Mouse (Mus musculus): ENCODE data around the gene Stk25.

Stk25 gene

DNA sequence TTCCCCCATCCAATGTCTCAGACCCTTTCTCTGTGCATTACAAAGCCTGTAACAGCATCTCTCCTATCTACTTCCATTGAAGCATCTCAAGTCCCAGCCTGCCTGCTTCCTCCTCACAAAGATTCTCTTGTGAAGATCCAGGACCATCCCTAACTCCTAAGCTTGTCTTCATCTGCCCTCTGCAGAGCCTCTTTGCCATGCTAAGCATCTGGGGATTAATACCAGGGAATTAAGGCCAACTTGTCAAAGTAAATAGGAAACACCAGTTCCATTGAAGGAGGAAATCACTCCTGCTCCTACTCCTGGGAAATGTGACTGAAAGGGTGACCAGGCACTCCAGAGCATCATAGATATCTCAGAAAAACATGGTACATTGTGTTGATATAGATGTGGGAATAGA, 11.5 kb upstream of the Stk25 start:
- no peak for DNase-seq (ENCODE audit: low spot score in 2 of 2)

DNA sequence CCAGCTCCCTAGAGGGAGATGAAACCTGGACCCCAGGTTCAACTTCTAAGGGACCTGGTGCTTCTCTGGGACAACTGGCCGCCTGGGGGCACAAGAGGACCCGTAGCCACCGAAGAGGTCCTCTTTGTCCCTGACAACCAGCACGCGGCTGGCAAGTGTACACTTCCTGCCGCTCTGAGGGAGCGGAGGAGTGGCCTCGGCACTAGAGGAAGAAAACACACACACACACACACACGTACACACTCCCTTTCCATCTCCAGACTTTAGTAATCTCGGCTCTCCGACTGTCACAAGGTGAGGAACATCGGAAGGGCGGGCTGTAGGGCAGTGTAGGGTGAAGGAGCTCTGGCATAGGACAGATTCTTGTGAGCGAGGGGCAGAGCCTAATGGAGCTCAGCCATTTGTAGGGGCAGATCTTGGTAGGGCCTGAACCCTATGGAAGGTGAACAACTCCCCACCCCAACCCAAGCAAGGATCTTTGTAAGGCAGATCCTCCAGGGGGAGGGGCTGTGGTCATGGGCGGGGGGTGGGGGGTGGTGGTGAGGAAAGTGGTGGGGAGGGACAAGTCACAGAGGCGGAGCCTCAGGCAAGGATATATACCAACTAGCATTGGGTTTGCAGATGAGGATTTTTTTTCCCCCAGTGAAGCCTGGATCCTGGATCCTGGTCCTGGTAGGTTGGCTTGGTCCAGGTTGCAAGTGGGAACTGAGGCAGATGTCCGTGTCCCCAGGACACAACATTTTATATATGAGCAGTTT, 10.5 kb upstream of the Stk25 start:
- peak; percentile 70 to 82 for DNase-seq (ENCODE audit: low spot score in 2 of 2)

DNA sequence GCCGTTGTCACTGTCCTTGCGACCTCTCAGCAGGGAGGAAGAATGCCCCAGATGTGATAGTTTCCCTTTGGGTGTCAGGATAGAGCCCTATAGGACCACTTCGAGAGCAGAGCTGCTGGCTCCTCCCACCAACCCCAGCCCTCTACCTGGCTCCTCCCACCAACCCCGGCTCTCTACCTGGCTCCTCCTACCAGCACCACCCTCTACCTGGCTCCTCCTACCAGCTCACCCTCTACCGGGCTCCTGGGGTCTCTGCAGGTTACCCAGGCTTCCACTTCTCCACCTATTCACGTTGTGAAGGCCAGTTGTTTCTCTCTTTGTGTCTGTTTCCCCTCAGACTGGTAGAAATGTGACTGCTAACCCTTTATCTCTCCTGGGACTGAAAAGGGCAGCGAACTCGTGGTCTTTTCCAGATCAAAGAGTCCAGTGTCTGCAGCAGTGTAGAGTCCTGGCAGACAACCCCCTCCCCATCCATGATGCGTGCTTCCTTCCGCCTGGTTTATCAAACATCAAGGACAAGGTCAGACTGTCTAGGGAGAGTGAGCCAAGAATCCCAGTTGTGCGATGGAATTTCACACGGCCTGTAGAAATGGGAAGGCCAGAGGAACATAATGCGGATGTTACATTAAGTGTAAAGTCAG, 9.4 kb upstream of the Stk25 start:
- no peak for DNase-seq (ENCODE audit: low spot score in 2 of 2)

DNA sequence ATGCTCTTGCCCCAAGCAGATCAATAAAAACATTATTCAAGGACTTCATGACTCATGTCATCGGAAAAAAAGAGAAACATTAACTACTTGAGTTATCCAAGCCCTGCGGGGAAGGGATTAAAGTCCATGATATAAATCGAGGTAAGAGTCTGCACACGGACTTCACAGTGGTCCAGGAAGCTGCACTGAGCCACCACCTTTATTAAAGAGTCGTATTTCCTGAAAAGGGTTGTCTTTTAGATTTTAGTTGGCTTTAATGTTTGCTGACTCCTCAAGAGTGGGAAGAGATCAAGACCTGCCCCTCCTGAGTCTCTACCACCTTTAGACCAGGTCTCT, 1.5 kb downstream of the Stk25 start:
- DNase-seq (ENCODE audit: low spot score in 2 of 2) = no peak

DNA sequence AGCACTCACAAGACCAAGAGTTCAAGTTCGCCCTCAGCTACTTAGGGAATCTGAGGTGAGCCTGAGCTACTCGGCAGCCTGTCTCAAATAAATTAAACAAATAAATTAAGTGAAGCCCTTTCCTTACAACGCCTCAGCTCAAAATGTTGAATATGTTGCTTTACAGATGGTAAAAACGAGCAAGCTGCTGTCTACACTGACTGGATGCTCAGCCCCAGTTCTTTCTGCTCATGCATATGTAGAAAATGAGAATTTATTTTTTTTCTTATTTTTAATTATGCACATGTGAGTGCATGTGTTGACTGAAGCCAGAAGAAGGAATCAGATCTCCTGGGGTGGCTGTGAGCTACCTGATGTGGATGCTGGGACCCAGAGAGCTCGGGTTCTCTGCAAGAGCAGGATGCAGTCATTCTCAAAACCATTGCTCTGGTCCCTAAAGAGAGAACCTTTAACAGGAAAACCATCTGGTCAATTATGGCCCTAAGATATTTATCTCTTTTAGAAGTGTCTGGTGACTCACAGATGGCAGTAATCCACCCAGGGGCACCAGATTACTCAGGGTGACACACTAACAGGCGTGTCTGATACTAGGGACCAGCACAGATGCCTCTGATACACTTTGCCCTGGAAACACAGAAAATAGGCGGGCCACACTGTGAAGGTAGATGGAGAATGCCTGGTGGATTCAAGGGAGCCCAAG, 2.0 kb downstream of the Stk25 start:
- peak in 1 of 2 experiments; percentile 14 for DNase-seq (ENCODE audit: low spot score in 2 of 2)

DNA sequence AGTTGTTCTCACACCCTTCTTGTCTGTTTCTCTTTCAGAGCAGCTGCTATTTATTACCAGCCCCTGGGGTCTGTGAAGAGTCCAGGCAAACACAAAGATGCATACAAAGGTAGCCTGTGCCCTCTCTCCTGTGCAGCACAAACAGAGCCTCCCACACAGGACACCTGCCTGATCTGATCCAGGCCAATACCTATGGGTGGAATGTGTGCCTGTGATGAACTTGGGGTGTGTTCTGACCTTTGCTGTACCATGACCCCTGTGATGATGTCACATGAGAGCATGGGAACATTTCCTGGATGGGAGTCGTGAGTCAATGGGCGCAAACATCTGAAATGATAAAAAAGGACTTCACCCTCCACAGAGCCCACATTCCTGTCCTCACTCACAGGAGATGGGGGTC, 3.7 kb downstream of the Stk25 start:
- no peak for DNase-seq (ENCODE audit: low spot score in 2 of 2)

DNA sequence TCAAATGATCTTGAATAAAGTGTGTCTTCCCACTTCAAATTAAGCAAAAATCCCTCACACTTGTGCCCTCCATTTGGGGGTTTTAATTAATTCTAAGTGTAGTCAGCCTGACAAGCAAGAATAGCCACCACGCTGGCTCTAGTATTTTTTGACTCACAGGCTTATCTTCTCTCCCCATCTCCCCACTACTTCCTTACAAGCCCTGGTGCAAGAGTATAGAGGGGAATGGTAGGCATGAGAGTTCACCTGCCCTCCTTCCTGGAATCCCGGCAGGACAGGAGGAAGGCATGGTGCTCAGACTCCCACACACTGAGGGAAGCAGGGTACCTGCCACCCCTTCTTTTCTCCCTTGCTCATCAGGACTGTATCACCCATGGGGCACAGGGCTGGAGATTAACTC, 4.2 kb downstream of the Stk25 start:
- DNase-seq (ENCODE audit: low spot score in 2 of 2) = no peak

DNA sequence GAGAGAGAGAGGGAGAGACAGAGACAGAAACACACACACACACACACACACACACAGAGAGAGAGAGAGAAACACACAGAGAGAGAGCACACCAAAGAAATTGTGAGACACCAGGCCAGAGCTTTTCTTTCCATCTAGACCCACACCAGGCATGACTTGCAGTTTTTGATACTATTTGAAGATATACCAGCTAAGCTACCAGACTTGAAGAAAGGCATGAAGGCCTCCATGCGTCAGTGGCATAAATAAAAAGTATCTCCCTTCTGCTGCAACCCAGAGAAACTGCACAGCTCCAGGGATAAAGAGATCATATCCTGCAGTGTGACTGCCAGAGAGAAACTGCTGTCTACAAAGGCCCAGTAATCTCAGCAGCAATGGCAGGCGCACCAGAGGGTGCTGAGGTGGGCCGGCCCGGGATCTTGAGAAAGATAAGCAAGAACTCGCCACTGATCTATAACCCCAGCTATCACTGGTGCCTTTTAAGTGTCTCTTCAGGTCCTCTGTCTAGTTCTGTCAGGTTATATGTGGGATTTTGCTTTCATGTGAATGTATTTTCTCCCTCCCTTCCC, 8.8 kb downstream of the Stk25 start:
- no peak for DNase-seq (ENCODE audit: low spot score in 2 of 2)

DNA sequence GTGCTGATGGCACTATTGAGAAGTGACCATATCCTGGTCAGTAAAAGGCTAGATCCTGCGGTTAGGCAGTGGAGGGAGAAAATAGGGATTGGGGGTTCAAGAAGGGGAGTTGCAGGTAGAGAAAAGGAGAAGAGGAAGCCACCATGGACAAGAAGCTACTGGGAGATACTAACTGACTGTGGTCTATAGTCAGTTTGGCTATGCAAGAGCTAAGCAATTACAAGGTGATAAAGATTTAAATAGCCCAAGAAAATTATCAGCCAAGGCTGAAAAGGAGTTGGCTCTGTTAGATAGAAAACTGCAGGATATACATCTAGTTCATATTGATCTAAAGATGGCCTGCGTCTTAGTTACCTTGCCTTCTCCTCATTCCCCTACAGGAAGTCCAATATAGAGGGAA, 15.8 kb downstream of the Stk25 start:
- DNase-seq (ENCODE audit: low spot score in 2 of 2) = no peak

DNA sequence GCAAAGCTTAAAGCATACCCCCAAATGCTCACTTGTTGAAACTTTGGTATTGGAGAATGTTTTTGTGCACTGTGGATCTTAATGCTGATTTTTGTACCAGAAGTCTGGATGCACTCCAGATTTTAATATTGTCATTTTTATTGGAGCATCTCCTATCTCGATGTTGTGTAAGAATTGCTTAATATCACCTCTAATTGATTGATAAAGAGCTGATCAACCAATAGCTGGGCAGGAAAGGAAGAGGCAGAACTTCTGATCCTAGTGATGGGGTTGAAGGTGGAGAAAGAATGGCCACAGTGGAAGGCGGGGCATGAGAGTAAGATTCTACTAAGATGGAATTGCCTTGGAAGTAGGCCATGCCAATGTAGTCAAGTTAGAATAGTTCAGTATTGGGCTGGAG, 16.5 kb downstream of the Stk25 start:
- no peak for DNase-seq (ENCODE audit: low spot score in 2 of 2)

DNA sequence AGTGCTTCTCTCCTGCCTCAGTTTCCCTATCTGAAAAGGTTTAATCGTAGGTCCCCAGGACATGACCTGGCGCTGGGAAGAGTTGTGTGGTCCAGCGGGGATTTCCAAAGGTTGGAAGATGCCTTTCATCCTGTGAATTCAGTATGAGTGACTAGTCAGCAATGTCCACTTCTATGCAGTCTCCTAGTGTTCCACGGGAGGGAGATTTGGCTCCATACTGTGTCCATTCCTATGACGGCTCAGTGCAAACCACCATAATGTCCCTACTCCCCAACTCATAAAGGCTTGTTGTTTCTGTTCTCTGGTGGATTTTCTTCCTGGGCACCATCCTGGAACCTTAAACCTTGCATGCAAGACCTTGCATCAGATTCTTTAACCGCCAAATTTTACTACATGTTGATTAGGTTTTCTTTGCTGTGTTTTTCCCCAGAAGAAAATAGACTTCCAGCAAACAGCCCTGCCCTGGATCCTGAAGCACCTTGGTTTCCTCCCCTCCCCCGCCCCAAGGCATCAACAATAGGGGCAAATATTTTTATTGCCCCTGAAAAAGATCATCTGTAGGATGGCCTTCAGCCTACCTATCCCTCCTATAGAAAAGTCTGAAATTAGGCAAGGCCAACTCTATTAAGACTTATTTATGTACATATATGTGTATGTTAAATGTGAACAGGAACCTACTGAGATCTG, 22.1 kb downstream of the Stk25 start:
- no peak for DNase-seq (ENCODE audit: low spot score in 2 of 2)

DNA sequence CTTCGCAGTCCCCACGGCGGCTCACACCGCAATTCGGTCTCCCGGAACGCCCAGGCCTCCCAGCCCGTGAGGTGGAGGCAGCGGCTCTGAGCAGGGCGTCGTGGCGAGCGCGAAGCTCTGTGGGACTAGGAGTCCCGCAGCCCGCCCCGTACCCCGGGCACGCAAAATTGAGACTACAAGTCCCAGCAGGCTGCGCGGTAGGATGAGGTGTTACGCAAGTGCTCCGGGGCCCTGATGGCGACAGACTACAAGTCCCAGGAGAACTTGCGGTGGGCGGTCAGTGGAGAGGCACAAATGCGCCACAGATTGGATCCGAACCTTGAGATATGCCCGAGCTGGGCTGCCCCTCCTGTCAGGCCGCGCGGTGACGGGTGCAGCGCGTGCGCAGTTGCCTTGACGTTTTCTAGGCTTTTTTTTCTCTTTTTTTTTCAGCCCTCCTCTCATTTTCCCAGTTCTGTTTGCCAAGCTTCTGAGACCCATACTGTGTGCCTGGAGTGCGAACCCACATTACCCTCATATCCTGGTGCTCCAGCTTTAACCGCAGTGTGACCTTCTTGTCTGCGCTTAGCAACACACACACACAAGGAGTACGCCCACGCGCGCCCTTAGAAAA, 22.8 kb downstream of the Stk25 start:
- DNase-seq (ENCODE audit: low spot score in 2 of 2) = peak; percentile 97 to 99

DNA sequence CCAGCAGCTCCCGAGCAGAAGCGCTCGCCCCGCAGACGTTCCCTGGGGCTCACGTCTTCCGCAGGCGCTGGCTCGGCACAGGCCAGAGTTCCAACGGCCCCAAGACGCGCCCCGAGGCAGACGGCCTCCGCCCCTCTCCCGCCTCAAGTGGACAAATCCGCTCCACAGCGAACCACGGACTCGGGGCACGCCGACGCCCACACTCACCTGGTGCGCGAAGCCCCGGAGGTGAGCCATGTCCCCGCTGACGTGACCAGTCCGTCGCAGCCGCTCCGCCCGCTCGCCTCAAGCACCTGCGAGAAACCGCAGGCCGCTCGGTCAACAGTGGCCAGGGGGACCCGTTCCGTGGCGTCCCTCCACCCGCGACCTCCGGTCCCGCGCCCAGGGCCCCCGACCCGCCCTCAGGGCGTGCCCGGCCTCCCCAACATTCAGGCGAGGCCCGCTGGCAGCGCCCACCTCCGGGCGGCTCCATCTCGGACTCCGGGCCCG, 23.3 kb downstream of the Stk25 start:
- peak in 1 of 2 experiments; percentile 54 for DNase-seq (ENCODE audit: low spot score in 2 of 2)

DNA sequence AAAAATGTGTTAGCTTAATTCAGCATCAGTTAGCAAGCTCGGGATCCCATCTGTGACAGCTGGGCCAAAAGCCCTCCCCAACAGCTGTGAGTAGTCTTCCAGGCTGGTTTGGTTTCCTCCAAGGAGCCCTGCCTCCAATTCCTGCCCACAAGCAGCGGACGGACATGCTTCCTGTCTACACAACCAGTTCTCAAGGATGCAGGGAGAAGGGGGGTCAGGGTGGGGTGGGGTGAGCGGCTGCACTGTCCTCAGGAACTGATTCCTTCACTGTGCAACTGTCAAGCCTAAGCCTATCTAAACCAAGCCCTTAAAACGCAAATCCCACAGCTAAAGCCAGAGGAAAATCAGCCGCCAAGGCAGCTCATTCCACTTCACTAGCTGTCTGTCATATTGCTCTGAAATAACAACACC, 24.0 kb downstream of the Stk25 start:
- peak; percentile 14 to 23 for DNase-seq (ENCODE audit: low spot score in 2 of 2)

DNA sequence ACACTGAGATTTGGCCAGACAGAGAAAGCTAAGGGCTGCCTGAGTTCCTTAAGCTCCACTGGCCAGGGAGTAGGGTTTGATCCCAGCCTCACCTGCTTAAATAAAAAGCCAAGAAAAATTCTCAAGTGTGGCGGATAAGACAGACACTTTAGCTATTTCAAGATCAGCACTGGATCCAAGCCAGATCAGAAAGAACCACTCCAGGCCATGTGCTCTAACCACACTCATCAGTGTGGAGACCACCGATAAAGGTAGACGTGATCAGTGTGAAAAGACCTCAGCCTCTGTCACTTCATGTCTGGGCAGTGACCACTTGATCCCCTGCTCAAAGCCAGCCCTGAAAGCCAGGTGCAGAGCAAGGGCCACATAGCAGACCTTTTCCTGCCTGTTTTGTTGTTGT, 25.7 kb downstream of the Stk25 start:
- no peak for DNase-seq (ENCODE audit: low spot score in 2 of 2)

DNA sequence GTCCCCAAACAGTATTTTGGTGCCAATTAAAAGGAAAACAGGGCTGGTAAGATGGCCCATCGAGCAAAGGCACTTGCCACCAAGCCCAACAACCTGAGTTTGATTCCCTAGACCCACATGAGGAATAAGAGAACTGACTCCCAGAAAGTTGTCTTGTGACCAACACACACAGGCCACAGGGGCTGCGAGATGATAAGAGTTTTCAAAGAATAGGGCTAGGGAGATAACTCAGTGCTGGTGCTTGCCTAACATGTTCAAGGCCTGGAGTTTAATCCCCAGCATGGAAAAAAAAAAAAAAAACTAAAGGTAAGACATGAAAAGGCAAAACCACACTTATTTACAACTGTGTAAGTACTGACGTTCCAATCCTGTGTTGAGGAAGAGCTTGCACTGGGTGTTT, 27.7 kb downstream of the Stk25 start:
- DNase-seq (ENCODE audit: low spot score in 2 of 2) = no peak

DNA sequence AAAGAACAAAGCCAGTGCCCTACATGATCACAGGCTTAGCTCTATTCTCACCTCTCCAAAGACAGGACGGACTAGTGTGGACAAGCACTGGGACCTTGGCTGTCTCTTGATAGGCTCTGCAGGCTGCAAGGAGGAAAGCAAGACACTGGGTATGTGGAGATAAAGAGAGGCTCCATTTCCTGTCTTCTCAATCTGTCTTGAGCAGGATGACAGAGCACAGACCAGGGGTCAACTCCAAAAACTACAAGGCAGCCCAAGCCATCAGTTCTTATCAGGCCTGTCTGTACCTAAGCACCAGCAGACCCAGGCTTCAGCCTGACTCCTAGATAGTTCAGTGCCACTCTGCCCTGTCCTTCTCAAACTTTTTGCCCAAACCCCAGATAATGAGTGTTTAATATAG, 34.0 kb downstream of the Stk25 start:
- DNase-seq (ENCODE audit: low spot score in 2 of 2) = no peak

DNA sequence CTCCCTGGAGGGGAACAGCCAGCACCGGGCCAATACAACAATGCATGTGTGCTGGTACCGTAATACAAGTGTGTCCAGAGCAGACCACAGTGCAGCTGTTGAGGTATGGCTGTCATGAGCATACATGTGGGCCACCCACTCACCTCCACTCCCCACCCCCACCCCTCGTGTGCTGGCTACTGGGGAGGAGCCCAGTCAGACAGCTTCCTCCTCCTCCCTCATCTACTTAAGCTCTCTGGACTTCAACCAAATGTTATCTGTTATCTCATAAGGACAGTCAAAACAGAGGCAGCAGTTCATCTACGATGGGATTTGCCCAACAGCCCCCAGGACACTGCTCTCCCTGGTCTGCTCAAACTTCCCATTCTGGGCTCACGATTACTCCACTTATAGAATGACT, 39.5 kb downstream of the Stk25 start:
- no peak for DNase-seq (ENCODE audit: low spot score in 2 of 2)

DNA sequence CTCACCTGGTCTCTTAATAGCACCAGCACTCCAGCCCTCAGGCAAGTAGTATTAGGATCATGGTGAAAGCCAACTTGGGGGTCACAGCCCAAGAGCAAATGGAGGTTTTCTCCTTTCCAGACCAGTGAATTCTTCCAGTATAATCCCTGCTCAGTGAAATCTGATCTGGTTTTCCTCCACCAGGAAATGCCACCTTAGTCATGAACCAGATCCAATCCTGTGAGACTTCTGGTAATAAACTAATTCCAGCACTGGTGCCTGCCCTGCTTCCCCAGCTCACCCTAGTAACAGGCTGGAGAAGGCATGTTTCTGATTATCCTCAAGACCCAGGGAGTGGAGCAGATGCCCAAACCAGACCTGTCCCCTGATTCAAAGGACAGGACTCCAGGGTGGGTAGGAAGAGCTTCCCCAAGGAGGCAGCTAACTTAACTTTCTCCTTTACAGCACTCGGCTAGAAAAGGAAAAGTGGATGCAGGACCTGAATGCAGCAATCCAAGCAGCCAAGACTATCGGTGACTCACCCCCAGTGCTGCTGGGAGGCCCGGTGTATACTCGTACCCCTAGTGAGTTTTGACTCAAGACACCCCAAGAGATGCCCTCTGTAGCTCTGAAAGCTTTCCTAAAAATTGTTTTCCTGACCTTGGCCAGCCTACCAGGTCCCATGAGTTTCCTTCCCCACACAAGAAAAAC, 40.3 kb downstream of the Stk25 start:
- no peak for DNase-seq (ENCODE audit: low spot score in 2 of 2)

DNA sequence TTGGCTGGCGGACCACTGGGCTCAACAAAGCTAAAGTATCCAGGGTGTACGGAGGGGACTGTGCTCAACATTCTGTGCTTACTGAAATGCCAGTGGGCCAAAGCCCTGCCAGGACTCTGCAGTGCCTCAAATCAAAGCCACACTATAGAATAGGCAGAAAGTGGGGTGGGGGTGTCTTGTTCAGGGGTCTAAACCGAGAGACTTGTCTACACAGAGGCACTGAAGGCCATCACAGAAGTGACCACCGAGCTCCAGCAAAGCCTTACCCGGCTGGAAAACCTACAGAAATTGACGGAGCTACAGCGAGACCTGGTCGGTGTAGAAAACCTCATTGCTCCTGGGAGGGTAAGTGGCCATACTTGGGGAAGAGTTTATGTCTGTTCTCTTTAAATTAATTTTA, 48.7 kb downstream of the Stk25 start:
- DNase-seq (ENCODE audit: low spot score in 2 of 2) = no peak

DNA sequence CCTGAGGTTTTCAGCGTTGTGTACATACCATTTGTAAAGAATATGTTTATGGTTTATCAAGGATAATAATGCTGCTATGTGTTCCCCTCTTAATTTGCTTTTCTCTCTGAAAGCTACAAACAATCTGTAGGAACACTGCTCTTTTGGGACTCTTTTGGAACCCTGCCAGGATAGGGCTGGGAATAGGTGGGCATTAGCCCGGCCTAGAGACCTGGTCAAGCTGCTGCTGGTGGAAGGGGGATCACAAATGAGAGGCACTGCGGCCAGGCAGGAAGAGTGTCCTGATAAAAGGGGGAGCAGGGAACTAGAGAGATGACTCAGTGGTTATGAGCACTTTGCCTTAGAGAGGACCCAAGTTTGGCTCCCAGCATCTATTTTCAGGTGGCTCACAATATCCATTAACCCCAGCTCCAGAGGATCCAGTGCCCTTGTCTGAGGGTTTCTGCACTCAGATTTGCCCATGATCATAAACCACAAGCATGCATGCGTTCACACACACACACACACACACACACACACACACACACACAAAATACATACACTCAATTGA, 49.7 kb downstream of the Stk25 start:
- no peak for DNase-seq (ENCODE audit: low spot score in 2 of 2)

All from urinary bladder, postnatal 36 days (tissue).